Mouse (Mus musculus): Measurements from ENCODE around the gene Ubl7. TPM values are rescaled to one million over a fixed set of nuclear protein-coding genes. Genes with fewer than 3 reads are reported as not detected.

Gene Ubl7
- total RNA-seq, 2 experiments from 2014 or later: 47.4 to 51.5 TPM

DNA sequence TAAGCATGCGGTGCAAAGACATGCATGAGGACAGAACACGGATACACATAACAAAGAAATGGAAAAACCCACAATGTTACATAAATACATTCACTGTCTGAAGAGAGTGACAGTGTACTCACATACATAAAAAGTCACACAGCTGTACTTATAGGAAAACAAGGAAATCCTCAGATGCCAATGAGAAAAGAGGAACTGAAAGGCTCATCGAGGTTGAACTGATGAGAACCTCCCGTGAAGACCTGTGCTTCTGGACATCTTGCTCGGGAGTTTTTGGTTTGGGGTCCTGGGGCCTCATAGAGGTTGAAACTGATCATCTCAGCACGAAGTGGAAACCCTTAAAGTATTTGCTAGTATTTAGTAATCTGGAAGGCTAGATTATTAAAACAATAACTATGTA lies 3.6 kb upstream of the Ubl7 start:
- no peak for DNase-seq (ENCODE audit: low spot score in 2 of 2)

DNA sequence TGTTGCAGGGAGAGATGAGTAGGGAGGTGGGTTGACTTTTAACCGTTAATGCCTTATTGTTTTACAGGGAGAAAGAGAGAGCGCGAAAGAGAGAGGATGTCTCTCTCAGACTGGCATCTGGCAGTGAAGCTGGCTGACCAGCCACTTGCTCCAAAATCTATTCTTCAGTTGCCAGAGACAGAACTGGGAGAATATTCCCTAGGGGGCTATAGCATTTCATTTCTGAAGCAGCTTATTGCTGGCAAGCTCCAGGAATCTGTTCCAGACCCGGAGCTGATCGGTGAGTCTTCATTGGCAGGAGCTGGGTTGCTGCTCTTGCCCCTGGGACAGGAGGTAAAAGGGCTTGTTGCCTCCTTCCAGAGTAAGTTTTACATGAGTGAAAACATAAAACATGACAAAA lies 1.8 kb downstream of the Ubl7 start:
- DNase-seq (ENCODE audit: low spot score in 2 of 2): no peak

DNA sequence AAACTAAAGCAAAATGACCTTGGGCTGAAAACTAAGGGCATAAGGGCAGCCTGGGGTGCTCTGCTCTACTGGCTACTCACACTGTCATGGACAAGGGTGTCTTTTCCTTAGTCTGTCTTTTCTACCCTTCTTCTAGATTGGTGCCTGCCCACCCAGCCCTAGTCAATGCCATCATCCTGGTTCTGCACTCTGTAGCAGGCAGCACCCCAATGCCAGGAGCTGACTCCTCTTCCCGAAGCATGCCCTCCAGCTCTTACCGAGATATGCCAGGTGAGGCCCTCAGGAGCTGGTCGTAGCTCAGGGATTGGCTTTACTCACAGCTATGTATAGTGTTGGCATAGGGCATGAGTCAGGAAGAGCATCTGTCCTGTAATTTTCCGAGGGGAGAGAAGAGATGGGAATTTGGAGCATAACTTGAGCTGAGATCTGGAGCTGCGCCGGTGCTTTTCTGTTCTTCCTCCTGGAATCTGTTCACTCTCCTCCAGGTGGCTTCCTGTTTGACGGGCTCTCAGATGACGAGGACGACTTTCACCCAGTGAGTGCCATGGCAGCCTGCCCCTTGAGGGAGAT lies 10.8 kb downstream of the Ubl7 start:
- no peak for DNase-seq (ENCODE audit: low spot score in 2 of 2)

DNA sequence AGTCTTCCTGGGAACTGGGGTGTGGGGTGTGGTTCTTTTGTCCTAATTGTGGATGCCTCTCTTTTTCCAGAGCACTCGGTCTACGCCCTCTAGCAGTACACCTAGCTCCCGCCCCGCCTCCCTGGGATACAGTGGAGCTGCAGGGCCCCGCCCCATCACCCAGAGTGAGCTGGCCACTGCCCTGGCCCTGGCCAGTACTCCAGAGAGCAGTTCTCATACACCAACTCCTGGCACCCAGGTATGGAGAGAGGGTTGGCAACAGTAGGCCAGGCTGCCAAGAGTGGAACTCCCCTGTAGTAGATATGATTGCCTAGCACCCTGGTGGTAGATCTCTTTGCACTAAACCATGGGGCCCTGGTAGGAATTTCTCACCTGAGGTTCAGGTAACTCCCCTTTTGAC lies 11.6 kb downstream of the Ubl7 start:
- DNase-seq (ENCODE audit: low spot score in 2 of 2): no peak

DNA sequence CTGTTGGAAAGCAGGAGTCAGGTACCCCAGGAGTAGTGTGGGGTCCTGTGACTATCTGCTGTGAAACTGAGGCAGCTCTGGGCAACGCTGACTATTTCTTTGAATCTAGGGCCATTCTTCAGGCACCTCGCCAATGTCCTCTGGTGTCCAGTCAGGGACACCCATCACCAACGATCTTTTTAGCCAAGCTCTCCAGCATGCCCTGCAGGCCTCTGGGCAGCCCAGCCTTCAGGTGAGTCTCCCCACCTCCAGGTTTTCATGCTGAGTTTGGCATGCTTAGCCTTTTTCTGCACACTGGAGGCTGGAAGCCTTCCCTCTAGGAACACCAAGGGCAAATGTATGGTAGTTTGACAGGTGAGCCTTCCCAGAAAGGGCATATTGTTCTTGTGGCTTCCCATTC lies 12.3 kb downstream of the Ubl7 start:
- DNase-seq (ENCODE audit: low spot score in 2 of 2): no peak

DNA sequence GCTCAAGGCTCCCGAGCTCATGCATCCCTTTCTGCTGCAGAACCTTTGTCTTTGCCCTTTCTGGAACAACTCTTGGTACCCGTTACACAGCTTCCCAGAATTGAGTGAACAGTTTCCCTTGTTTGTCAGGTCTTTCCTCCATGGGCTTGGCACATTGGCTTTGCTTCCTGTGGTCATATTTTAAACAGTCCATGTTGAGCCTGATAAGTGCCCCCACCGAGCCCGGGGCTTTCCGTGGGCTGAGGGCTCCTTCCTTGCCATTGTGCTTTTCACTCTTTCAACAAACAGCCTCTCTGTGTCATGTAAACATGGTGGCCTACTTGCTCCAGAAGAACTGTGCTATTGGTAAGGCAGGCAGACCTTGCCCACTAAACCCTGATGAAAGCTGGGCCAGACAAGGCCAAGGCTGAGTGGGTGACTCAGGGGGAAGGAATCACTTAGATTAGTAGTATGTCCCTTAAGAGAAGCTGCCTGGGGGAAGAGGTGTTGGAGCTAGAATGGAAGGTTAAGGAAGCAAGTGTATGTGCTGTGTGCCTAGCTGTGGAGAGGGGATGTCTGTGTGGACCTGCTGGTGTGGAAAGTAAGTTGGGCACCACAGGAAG lies 20.5 kb downstream of the Ubl7 start:
- DNase-seq (ENCODE audit: low spot score in 2 of 2): no peak

DNA sequence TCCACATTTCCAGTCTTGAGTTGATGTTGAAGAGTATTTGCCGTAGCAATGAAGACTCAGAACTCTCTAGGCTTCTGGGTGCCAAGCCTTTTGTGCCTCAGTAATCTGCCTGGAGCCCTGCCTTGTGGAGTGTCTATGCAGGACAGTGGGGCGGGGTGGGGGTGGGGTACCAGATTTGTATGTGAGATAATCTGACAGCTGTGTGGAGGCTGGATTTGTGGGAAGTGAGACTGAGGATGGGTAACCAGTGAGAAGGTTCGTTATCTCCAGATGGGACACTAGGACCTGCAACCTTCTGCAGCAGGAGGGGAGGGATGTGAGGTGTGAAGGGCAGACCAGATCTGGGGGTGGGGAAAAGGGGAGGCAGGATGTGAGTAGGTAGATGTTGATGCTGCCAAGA lies 21.5 kb downstream of the Ubl7 start:
- DNase-seq (ENCODE audit: low spot score in 2 of 2): no peak

DNA sequence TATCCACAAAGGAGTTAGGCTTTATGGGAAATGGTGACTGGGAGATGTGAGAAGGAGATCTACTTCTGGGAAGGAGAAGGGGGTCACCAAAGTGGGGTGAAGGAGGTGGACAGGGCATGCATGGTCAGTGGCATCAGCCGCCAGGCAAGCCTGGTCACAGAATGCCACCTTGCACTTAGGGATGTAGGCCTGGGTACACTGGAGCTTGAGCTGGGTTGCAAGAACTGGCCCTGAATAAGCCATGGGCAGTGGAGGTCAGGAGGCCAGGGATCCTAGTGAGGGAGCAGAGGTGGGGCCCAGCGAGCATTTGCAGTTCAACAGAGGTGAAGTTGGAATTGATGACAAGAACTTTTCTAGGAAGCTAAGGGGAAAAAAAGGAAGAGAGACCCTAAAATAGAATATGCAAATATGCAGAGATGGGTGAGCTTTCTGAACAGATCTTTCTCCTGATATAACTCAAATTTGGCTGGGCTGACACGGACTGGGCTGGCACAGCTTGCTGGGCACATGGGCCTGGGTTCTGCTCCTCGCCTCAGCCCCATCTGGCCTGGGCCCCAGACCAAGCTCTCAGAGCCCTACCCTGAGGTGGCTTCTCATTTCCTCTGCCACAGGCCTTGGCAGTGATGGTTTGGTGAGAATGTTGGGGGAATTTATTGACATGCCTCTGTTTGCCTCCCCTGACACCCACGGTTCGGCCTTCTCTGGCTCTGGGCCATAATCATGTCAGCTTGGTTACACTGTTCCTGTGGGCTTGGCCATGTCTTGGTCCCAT lies 22.2 kb downstream of the Ubl7 start:
- DNase-seq (ENCODE audit: low spot score in 2 of 2): no peak

DNA sequence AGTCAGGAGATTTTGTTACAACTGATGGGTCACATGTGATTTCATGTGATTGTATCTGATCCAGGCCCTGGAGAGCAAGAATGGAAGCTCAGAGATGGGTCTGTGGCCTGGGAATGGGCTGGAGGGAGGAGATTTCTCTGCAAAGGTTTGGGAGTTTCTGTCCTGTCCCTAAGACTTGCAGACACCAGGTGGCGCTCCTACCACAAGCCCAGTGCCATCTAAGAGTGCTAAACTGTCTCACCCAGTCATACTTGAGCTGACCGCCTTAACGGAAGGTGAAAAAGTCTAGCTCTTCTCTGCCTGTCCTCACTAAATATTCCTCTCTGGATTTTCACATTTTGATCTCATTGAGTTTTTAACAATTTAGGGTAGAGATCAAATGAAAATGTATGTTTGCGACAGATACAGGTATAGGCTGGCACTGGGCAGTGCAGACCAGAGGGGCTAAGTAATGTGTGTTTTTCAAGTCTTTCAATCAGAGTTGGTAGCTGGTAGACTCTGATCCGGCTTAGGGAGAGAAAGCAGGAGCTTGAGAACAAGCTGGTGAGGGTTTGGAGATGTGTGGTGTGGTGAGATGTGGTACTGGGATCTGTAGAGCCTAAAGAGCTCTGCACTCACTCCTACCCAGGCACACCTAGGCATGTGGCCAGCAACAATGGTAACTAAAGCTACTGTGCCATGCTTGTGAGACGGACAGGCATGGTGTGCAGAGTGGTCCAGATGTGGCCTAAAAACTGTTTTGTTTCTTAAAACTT lies 25.1 kb downstream of the Ubl7 start:
- DNase-seq (ENCODE audit: low spot score in 2 of 2): peak; percentile 68 to 85

DNA sequence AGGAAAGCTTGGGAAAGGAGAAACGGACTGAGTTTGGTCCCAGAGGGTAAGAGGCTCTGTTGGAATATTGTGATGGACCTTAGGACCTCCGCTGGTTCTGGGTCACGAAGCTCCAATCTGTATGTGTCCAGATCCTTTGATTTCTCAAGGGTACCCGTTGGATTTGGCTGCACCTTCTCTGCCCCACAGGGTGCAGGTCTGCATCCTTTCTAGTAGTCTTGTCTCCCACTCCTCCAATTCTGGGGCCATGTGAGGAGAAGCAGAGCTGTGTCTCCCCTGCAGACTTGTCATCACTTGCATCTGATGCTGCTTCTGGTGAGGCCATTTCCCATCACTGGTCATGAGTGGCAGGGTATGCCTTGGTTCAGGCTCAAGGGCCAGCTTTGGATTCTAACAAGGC lies 26.4 kb downstream of the Ubl7 start:
- no peak for DNase-seq (ENCODE audit: low spot score in 2 of 2)

DNA sequence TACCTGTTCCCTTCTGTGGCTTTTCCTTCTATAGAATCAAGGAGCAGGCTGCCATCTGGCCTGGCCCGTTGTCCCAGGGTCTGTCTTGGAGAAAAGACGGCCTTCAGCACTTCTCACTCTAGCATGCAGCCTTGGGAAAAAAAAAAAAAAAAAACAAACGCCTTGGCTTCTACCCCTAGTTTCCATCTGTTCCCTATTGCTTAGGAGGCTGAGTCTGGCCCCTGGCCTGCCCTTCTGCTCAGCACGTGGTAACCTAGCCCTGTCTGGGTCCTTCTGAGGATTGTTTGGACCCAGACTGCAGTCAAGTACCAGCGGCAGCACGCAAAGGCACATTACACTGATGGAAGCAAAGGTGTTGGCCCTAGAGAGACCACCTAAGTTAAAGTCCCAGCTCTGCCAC lies 26.9 kb downstream of the Ubl7 start:
- no peak for DNase-seq (ENCODE audit: low spot score in 2 of 2)

DNA sequence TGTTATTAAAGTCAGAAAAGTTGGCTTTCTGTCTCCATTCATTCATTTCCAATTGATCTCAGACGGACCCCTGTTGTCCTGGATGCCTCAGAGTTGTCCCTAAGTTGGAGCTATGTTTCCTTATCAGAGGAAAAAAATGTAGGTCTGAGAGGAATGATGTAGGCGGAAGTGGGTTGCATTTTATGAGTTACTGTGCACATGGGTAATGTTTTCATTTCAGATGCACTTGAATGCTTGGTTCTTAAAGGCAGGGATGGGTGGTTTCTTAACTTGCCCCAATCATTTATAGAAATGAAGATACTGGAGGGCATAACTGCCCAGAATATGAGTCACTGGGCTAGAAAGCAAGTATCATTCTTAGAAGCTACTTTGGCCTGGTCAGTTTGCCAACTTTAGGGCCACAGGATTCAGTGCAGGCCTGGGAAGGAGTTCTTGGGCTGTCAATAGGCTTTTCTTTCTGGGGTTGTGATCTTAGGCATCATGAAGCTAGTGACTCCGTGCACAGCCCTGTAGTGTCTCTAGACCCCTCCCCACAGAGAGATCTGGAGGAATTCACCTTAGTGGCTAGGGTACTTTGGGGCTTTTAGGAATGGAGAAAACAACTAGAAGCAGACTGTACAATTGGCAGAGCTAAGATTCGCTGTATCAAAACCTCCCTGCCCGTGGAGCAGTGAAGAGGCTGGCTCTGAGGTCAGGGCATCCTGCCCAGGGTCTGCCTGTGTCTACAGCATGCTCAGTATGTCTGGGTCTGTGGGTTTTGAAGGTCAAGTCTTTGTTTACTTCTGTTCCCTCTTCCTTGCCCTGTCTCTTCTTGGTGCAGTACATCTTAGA lies 27.7 kb downstream of the Ubl7 start:
- DNase-seq (ENCODE audit: low spot score in 2 of 2): no peak

DNA sequence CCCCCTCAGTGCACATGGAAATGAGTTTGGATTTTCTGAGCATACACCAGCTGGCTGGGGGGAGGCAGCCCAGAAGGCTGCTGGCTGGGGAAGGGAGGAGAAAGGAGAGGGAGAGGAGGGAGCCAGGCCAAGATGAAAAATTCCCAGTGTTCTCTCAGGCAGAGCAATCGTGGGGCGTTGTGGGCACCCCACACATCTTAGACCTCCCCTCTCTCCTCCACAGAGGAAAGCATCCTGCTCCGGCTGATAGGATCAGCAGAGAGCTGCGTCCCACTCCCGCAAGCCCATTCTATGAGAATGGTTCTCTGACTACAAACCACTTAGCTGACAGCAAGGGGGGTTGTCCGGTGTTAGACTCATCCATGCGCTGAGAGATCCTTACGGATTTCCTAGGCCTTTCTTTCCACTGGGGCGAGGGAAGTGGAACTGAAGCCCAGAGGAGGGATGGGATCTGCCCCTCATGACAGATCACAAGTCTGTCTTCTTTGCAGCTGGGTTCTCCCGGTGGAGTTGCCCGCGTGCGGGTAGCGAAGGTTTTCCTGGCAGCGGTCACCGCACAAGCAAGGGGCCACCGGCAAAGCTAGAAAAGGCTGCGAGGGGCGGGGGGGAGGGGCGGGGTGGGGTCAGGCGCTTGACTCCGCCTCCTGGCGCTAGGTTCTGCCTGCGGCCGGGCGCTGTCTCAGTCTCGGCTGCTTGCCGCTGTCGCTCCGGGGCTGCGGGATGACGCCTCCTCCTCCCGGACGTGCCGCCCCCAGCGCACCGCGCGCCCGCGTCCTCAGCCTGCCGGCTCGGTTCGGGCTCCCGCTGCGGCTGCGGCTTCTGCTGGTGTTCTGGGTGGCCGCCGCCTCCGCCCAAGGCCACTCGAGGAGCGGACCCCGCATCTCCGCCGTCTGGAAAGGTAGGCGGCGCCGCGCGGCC lies 28.9 kb downstream of the Ubl7 start, which contains the start of gene Sema7a:
TSS of gene Sema7a (plus strand) at position 682 of the 918 bp plus-strand sequence.
- DNase-seq (ENCODE audit: low spot score in 2 of 2): peak; percentile 50 to 76

DNA sequence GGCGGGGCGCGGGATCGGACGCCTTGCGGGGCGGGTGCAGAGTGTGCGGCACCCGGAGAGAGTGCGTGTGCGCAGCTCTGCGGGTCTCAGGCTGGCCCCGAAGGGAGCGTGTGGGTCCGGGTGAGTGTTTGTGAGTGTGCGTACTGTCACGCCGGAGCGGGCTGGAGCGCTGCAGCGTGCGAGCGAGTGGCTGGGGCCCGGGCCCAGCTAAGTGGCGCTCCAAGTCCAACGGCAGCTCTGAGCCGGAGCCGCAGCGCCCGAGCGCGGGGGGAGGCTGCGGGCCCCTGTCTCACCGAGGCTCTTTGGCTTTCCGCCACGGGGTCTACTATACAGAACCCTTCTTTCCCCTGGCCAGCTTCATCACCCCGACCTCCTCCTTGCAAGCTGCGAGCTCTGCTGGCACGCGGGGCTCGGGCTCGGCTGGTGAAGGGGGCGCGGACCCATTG lies 29.6 kb downstream of the Ubl7 start:
- DNase-seq (ENCODE audit: low spot score in 2 of 2): peak in 1 of 2 experiments; percentile 60

DNA sequence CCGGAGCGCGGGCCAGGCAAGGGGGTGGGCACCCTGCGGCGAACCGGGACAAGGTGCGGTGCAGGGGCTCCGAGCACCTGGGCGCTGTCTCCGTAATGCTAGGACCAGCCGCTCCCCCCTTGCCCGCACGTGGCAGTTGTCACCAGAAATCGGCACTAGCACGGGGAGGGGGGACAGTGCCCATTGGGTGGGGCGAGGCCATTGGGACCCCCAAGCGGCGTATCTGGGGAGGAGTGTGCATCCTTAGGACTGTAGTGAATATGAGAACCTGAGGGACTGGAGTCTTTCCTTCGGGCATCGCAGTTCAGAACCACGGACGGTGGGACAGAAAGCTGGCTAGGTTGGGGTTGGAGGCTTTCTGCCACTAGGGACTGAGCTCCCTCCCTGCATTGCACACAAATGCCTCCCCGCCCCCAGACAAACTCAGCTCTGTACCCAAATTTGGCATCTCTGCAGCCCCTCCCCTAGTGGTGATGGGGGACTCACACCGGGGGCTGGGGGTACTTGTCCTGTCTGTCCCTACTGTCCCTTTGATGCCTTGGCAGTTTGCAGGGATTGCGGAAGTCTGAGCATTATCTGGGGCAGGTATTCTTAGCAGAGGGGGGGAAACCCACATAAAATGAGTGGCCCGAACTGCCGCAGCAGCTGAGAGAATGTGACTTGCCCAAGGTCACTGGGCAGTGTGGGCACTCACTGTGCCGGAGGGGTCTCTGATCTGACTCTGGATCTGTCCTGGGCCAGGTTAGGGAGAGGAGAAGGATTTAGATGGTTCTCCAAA lies 30.3 kb downstream of the Ubl7 start:
- no peak for DNase-seq (ENCODE audit: low spot score in 2 of 2)

DNA sequence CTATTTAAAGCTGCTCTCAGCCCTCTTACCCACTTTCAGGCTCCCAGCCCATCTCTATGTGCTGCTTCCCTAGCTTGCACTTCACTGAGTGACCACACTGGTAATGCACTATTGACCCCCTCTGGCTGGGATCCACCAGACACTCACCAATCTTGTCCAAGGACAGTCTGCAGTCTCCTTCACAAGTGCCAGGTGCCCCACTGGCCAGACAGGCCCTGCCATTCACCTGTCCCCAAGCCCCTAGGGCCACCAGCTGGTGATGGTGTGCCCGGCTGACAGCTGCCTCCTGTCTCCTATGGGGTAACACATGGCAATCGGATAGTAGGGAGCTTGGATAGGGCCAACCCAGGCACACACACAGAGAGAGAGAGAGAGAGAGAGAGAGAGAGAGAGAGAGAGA lies 31.3 kb downstream of the Ubl7 start:
- no peak for DNase-seq (ENCODE audit: low spot score in 2 of 2)

DNA sequence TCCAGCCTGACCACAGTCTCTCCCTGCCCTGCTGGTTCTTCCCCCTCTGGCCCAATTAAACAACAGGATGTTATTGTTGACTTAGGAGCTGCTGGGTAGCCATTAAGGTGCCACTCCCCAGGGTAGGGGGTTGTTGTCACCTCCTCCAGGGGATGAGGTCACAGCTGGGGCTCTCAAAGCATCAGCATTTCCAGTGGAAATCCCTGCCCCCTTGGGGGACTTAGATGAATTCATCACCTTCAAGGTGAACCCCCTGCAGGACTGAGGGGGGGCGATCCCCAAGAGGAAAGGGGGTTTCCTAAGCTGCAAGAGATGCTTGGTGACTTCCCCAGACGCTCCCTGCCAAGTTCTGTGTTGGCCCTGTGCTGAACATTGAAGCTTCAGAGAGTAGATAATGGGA lies 32.3 kb downstream of the Ubl7 start:
- no peak for DNase-seq (ENCODE audit: low spot score in 2 of 2)

DNA sequence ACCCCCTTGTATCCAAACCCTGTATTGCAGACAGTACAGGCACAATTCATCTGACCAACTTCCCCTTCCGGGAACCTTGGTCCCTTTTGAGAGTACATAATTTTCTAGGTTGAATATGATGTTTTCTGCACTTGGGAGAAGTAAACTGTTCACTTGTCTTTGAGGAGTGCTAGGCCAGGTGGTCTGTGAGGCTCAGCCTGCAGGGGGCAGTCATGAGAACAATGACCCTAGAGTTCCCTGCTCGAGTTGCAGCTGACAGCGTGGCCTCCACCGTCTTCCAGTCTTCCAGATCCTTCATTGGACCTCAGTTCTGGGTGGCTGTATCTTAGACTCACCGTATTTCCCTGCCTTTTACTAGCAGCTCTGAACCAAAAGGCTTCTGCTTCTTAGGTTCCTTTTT lies 33.8 kb downstream of the Ubl7 start:
- DNase-seq (ENCODE audit: low spot score in 2 of 2): peak in 1 of 2 experiments; percentile 62
